Mouse (Mus musculus): ENCODE measurements around the gene Ms4a6c. TPM values are rescaled to one million over a fixed set of nuclear protein-coding genes. Genes with fewer than 3 reads are reported as not detected.
"Not testable (repeated sequence)": the region's sequence is repeated elsewhere in the genome, so short reads cannot be mapped to it uniquely, and the experiment has no call there.

Gene Ms4a6c
- polyA plus RNA-seq, 1 experiment, result 0.25 TPM

DNA sequence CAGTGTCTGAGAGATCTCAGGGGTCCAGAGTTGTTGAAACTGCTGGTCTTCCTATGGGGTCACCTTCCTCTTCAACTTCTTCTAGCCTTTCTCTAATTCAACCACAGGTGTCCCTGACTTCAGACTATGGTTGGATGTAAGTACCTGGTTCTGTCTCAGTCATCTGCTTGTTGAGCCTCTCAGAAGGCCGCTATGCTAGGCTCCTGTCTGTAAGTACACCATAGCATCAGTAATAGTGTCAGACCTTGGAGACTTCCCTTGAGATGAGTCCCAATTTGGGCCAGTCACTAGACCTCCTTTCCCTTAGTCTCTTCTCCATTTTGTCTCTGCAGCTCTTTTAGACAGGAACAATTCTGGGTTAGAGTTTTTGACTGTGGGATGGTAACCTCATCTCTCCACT is 23.5 kb downstream of the Ms4a6c start:
- WGBS, result 62% methylated on average over 1 of the region's 1 CpGs
- H3K27me3 ChIP-seq (ENCODE audit: control insufficient read depth, insufficient read depth, low read length), result no peaks in the 10 kb centered on the region
- TF ChIP-seq POLR2A (IDR thresholded peaks at IDR 0.05; ENCODE audit: borderline replicate concordance, insufficient read depth, low read length) (no peak), CTCF (IDR thresholded peaks at IDR 0.05; ENCODE audit: borderline replicate concordance, insufficient read depth, low read depth, low read length) (no peak)
- H3K27ac ChIP-seq (ENCODE audit: insufficient read depth, low read length), result no peak overlapping the region
- no peak overlapping the region for H3K4me3 ChIP-seq (replicated peaks; ENCODE audit: insufficient read depth, low read depth, low read length)
- no peaks in the 10 kb centered on the region for H3K4me1 ChIP-seq (ENCODE audit: control insufficient read depth, insufficient read depth, low read length)
- DNase-seq, result no peak

DNA sequence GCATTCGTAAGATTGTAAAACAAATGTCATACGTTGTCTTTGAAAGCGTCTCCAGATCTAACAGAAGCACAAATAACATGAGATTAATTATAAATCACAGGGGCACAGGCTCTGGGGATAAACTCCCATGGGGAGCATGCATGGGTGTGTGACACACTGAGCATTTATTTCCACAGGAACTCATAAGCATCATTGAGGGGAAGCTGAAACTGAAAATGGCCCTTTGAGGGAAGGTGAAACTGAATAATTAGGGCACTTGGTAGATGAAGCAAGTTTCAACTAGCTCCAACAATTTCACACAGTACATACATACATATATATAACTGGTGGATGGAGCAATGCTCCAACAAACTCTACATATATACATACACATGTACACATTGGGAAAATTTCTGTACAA is 25.4 kb downstream of the Ms4a6c start:
- 83% methylated on average over 3 of the region's 3 CpGs for WGBS
- TF ChIP-seq CTCF (IDR thresholded peaks at IDR 0.05; ENCODE audit: borderline replicate concordance, insufficient read depth, low read depth, low read length), result no peak
- no peak for TF ChIP-seq POLR2A (IDR thresholded peaks at IDR 0.05; ENCODE audit: borderline replicate concordance, insufficient read depth, low read length)

DNA sequence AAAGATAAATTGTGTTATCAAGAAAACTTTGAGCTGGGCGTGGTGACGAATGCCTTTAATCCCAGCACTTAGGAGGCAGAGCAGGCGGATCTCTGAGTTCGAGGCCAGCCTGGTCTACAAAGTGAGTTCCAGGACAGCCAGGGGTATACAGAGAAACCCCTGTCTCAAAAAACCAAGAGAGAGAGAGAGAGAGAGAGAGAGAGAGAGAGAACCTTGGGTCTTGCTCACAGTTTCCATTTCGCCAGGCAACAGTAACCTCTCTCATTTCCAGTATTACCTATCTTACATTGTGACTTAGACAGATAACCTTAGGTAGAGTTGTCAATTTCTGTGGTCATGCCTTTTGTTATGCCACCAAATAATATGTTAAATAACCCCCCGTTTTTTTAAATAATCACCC is 27.2 kb downstream of the Ms4a6c start:
- no peak for DNase-seq
- TF ChIP-seq POLR2A (IDR thresholded peaks at IDR 0.05; ENCODE audit: borderline replicate concordance, insufficient read depth, low read length), result no peak
- TF ChIP-seq CTCF (IDR thresholded peaks at IDR 0.05; ENCODE audit: borderline replicate concordance, insufficient read depth, low read depth, low read length), result no peak
- no peaks in the 10 kb centered on the region for H3K27me3 ChIP-seq (ENCODE audit: control insufficient read depth, insufficient read depth, low read length)
- H3K27ac ChIP-seq (ENCODE audit: insufficient read depth, low read length), result no peak overlapping the region
- H3K4me3 ChIP-seq (replicated peaks; ENCODE audit: insufficient read depth, low read depth, low read length), result no peak overlapping the region
- H3K4me1 ChIP-seq (ENCODE audit: control insufficient read depth, insufficient read depth, low read length), result no peaks in the 10 kb centered on the region
- WGBS, result 85% methylated on average over 6 of the region's 6 CpGs

More for the DNA sequence above, 25.4 kb downstream of the Ms4a6c start:
- Histone ChIP-seq H3K27me3 (ENCODE audit: control insufficient read depth, insufficient read depth, low read length) (no peaks in the 10 kb centered on the region), H3K27ac (ENCODE audit: insufficient read depth, low read length) (no peak overlapping the region), H3K4me3 (replicated peaks; ENCODE audit: insufficient read depth, low read depth, low read length) (no peak overlapping the region), H3K4me1 (ENCODE audit: control insufficient read depth, insufficient read depth, low read length) (no peaks in the 10 kb centered on the region)
- DNase-seq, result no peak

DNA sequence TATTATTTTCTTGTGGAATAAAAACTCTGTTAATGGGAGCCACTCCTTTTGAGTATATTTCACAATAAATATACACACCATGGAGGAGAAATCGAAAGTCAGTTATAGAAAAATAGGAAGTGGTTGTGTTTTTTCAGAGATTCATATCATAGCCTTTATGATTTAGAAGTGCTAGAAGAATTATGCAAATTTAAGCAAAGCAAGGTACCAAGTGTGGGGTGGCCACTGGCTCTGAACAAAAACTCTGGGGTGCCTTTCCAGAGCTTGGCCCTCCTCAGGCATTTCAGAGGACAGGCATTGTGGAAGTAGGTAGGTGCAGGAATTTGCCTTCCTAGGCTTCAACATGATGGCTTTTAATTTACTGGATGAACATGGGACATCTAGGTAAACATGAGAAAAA is 28.1 kb downstream of the Ms4a6c start:
- WGBS, result 80% methylated on average over 1 of the region's 1 CpGs

DNA sequence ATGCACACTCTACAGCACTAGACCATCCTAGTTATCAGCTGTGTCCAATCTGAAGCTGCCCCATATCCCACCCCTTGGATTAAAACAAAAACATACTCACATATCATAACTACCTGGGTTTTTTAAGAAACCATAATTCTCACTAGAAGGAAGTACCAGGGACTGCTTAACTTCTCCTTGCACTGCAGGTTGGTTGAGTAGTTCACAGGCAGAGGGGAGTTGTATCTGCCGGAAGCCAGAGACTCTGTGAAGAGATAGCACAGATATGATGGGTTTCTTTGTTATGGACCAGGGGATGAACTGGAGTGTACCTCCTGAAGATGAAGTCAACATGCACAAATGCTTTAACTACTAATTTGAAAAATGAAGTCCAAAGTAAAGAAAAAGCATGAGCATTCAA is 31.6 kb downstream of the Ms4a6c start:
- TF ChIP-seq CTCF (IDR thresholded peaks at IDR 0.05; ENCODE audit: borderline replicate concordance, insufficient read depth, low read depth, low read length), result no peak
- TF ChIP-seq POLR2A (IDR thresholded peaks at IDR 0.05; ENCODE audit: borderline replicate concordance, insufficient read depth, low read length), result no peak
- no peaks in the 10 kb centered on the region for H3K27me3 ChIP-seq (ENCODE audit: control insufficient read depth, insufficient read depth, low read length)
- WGBS, result 95% methylated on average over 1 of the region's 1 CpGs

More for the DNA sequence above, 28.1 kb downstream of the Ms4a6c start:
- not testable (repeated sequence) for H3K4me1 ChIP-seq (ENCODE audit: control insufficient read depth, insufficient read depth, low read length); DNase-seq; H3K27me3 ChIP-seq (ENCODE audit: control insufficient read depth, insufficient read depth, low read length); H3K27ac ChIP-seq (ENCODE audit: insufficient read depth, low read length); H3K4me3 ChIP-seq (replicated peaks; ENCODE audit: insufficient read depth, low read depth, low read length)

DNA sequence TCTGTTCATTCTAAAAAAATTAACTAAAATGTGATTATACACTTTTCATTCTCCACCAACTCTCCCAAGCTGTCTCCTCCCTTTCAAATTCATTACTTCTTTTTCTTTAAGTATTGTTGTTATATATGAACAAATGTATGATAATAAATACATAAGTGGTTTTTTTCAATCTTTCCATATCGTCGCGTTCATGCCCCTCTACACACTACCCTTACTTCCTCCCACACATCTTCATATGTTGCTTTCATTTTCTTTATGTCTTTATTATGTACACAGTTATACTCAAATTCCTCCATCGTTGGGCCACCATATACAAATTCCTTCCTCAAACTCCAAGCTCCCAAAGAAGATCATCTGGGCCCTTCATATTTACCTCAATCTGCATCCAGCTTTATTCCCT is 32.2 kb downstream of the Ms4a6c start:
- no peak for TF ChIP-seq POLR2A (IDR thresholded peaks at IDR 0.05; ENCODE audit: borderline replicate concordance, insufficient read depth, low read length)
- TF ChIP-seq CTCF (IDR thresholded peaks at IDR 0.05; ENCODE audit: borderline replicate concordance, insufficient read depth, low read depth, low read length), result no peak
- no peak for DNase-seq
- Histone ChIP-seq H3K27me3 (ENCODE audit: control insufficient read depth, insufficient read depth, low read length) (no peaks in the 10 kb centered on the region), H3K4me3 (replicated peaks; ENCODE audit: insufficient read depth, low read depth, low read length) (no peak overlapping the region), H3K4me1 (ENCODE audit: control insufficient read depth, insufficient read depth, low read length) (no peaks in the 10 kb centered on the region), H3K27ac (ENCODE audit: insufficient read depth, low read length) (no peak overlapping the region)
- WGBS, result 91% methylated on average over 4 of the region's 4 CpGs

More for the DNA sequence above, 31.6 kb downstream of the Ms4a6c start:
- no peak for DNase-seq
- no peak overlapping the region for H3K27ac ChIP-seq (ENCODE audit: insufficient read depth, low read length)
- H3K4me3 ChIP-seq (replicated peaks; ENCODE audit: insufficient read depth, low read depth, low read length), result no peak overlapping the region
- no peaks in the 10 kb centered on the region for H3K4me1 ChIP-seq (ENCODE audit: control insufficient read depth, insufficient read depth, low read length)

DNA sequence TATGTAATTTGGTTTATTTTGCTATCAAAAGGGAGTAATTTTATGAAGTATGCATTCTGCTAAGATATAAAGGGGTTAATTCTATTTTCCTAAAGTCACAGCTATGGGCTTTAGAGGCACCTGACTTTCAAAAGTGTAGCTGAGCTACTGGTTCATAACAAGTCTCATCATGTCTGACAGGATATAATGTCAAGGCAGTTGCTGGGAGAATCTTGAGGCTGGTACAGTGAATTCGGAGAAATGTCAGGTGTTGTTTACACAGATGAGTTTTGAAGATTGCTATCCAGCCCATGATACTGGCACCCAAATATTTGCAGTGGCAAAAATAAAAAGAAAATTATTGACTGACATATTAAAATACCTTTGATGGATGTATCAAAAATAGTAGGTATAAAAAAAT is 35.7 kb downstream of the Ms4a6c start:
- 91% methylated on average over 1 of the region's 1 CpGs for WGBS
- H3K4me1 ChIP-seq (ENCODE audit: control insufficient read depth, insufficient read depth, low read length), result no peaks in the 10 kb centered on the region
- H3K4me3 ChIP-seq (replicated peaks; ENCODE audit: insufficient read depth, low read depth, low read length), result no peak overlapping the region
- TF ChIP-seq CTCF (IDR thresholded peaks at IDR 0.05; ENCODE audit: borderline replicate concordance, insufficient read depth, low read depth, low read length) (no peak), POLR2A (IDR thresholded peaks at IDR 0.05; ENCODE audit: borderline replicate concordance, insufficient read depth, low read length) (no peak)
- no peaks in the 10 kb centered on the region for H3K27me3 ChIP-seq (ENCODE audit: control insufficient read depth, insufficient read depth, low read length)
- no peak overlapping the region for H3K27ac ChIP-seq (ENCODE audit: insufficient read depth, low read length)
- DNase-seq, result no peak

DNA sequence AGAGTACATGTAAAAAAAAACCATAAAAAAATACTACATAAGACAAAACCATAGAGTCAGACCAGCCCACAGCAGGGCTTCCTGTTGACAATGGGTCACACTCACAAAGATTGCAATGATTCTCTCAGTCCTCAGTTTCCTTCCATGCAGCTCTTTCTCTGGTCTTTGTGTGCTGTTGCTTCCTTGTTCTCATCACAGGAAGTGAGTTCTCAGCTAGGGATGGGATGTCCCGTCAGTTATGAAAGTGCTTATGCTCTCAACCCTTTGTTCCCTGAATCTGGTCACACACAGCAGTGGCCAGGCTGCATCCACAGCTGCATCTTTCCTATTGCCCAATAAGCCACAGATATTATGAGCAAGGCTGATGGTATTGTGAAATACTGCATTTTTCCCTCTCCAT is 44.3 kb downstream of the Ms4a6c start:
- H3K4me3 ChIP-seq (replicated peaks; ENCODE audit: insufficient read depth, low read depth, low read length), result no peak overlapping the region
- no peaks in the 10 kb centered on the region for H3K27me3 ChIP-seq (ENCODE audit: control insufficient read depth, insufficient read depth, low read length)
- H3K27ac ChIP-seq (ENCODE audit: insufficient read depth, low read length), result no peak overlapping the region
- no peak for DNase-seq
- no peaks in the 10 kb centered on the region for H3K4me1 ChIP-seq (ENCODE audit: control insufficient read depth, insufficient read depth, low read length)
- TF ChIP-seq POLR2A (IDR thresholded peaks at IDR 0.05; ENCODE audit: borderline replicate concordance, insufficient read depth, low read length) (no peak), CTCF (IDR thresholded peaks at IDR 0.05; ENCODE audit: borderline replicate concordance, insufficient read depth, low read depth, low read length) (no peak)
- 51% methylated on average over 1 of the region's 1 CpGs for WGBS

DNA sequence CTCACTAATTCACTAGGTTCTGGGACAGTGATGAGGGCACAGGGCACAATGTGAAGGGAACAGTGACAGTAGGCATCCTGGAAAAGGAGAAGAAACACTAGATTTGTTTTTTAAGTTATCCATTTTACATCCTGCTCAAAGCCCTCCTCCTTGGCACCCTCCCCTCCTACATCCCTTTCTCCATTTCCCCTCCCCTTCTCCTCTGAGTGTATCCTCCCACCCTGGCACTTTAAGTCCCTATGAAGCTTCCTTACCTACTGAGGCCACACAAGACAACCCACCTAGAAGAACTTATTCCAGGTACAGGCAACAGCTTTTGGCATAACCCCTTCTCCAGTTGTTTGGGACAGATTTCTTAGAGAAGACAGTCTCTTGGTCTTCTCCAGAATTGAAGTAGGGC is 47.1 kb downstream of the Ms4a6c start, which contains the start of gene Ms4a6b:
Gene Ms4a6b, plus strand, starts transcription at position 267 of the 400 bp plus-strand sequence.
- no peak for TF ChIP-seq CTCF (IDR thresholded peaks at IDR 0.05; ENCODE audit: borderline replicate concordance, insufficient read depth, low read depth, low read length)
- TF ChIP-seq POLR2A (IDR thresholded peaks at IDR 0.05; ENCODE audit: borderline replicate concordance, insufficient read depth, low read length), result no peak
- no peak for DNase-seq
- no peak within 1 kb of the TSS for H3K4me3 ChIP-seq (replicated peaks; ENCODE audit: insufficient read depth, low read depth, low read length)
- no peak within 1 kb of the TSS for H3K27ac ChIP-seq (ENCODE audit: insufficient read depth, low read length)
- no peaks in the 10 kb centered on the region for H3K27me3 ChIP-seq (ENCODE audit: control insufficient read depth, insufficient read depth, low read length)
- no peaks in the 10 kb centered on the region for H3K4me1 ChIP-seq (ENCODE audit: control insufficient read depth, insufficient read depth, low read length)

All from cerebellum, adult 2 months (tissue).